Mouse (Mus musculus) bone marrow macrophage, adult 2 months (primary cell): ENCODE data around the gene Ppp1r36. TPM values are rescaled to one million over a fixed set of nuclear protein-coding genes. Genes with fewer than 3 reads are reported as not detected.

ENCODE experiments used
- H3K27ac ChIP-seq: 2 replicates; pipeline ENCODE4 v1.5.1; 2012; ENCODE audit warnings: low read depth, low read length; ENCODE audit not compliant: insufficient read depth
- H3K4me1 ChIP-seq: 2 replicates; pipeline ENCODE4 v1.6.1; 2012; ENCODE audit warnings: low read length; ENCODE audit not compliant: control insufficient read depth, insufficient read depth
- H3K4me3 ChIP-seq: 2 replicates; pipeline ENCODE4 v1.5.1; 2012; ENCODE audit warnings: mild to moderate bottlenecking, low read length, moderate library complexity; ENCODE audit not compliant: insufficient read depth
- CTCF ChIP-seq: IDR thresholded peaks from 2 replicates; pipeline ENCODE4 v1.5.1; 2012; ENCODE audit warnings: low read depth, mild to moderate bottlenecking, low read length, moderate library complexity
- POLR2A ChIP-seq: IDR thresholded peaks from 2 replicates; pipeline ENCODE4 v1.6.1; 2012; ENCODE audit warnings: mild to moderate bottlenecking, low read depth, low read length, borderline replicate concordance
- polyA plus RNA-seq: library from polyadenylated mRNA; stranded (reverse); fragments of >200 nt; gene quantifications from 2 replicates; pipeline ENCODE4 v1.2.4, GENCODE M21; 2012; ENCODE audit not compliant: missing spikeins, insufficient read depth, insufficient read length

Ppp1r36 gene
- polyA plus RNA-seq, 1 experiment: not detected

- TF ChIP-seq POLR2A: no peak
- no peak for TF ChIP-seq CTCF
- H3K4me1 ChIP-seq: peaks cover 10% of the 10 kb centered on the region
- no peak overlapping the region for H3K4me3 ChIP-seq
- no peak overlapping the region for H3K27ac ChIP-seq
These were observed 67.5 kb downstream of the Ppp1r36 start for GRCm38 (mm10) chr12:76484881-76485280.

DNA sequence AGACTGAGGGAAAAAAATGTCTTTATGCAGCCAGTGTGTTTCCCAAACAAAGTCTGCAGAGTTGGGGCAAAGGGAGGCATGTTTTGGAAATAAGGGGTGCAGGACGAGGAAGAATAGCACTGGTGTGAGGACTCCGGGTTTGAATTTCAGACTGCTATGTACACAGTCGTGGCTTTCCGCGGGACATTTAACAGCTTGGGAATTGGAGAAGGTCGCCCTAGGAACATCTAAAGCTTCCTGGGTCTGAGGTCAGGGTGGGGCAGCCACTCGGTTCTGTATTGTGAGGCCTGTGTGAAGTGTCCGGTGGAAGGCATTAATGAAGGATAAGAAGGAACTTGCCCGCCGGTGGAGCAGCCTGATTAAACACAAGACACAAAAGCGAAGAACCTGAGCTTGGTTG is 68.0 kb downstream of the Ppp1r36 start:
- H3K4me1 ChIP-seq: peaks cover 10% of the 10 kb centered on the region
- TF ChIP-seq POLR2A: no peak
- TF ChIP-seq CTCF: no peak
- no peak overlapping the region for H3K27ac ChIP-seq
- H3K4me3 ChIP-seq: no peak overlapping the region

DNA sequence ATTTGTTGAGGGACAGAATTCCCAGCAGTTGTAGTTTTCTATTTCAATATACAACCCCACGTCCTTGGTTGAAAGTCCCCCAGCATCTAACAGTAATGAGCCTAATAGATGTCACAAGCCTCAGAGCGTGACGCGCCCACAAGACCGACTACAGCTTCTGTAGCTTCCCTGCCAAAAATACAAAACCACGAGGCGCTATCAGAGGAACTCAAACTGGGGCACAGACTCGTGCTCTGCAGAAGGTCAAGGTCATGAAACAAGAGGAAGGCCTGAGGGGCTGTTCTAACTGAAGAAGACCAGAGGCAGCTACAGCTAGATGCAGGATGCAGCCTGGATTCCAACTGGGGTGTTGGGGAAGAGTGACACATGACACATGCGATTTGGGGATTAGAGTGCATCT is 69.6 kb downstream of the Ppp1r36 start:
- Histone ChIP-seq H3K4me1 (peaks cover 10% of the 10 kb centered on the region), H3K27ac (no peak overlapping the region), H3K4me3 (no peak overlapping the region)
- TF ChIP-seq CTCF (no peak), POLR2A (no peak)

Other genes with a start within 250 kb of the Ppp1r36 start
- gene Esr2, start 240.3 kb upstream of the Ppp1r36 start, polyA plus RNA-seq: not detected in 2 replicates
- gene Tex21, start 170.8 kb upstream of the Ppp1r36 start, polyA plus RNA-seq: not detected in 2 replicates
- 7.7 and 8.7 TPM in 2 replicates for gene Mthfd1, start 162.2 kb upstream of the Ppp1r36 start, polyA plus RNA-seq
- gene Akap5, start 92.6 kb upstream of the Ppp1r36 start, polyA plus RNA-seq: not detected in 2 replicates
- gene Zbtb25, start 47.9 kb upstream of the Ppp1r36 start, polyA plus RNA-seq: 8.6 and 9.5 TPM in 2 replicates
- 8.8 and 9.6 TPM in 2 replicates for gene Zbtb1, start 47.3 kb upstream of the Ppp1r36 start, polyA plus RNA-seq
- 5.8 and 8.0 TPM in 2 replicates for gene Hspa2, start 13.4 kb upstream of the Ppp1r36 start, polyA plus RNA-seq
- 49.6 and 50.4 TPM in 2 replicates for gene Plekhg3, start 113.4 kb downstream of the Ppp1r36 start, polyA plus RNA-seq